Mouse (Mus musculus) G1E-ER4 (cell line): ENCODE data around the gene Cdsn. TPM values are rescaled to one million over a fixed set of nuclear protein-coding genes. Genes with fewer than 3 reads are reported as not detected.

ENCODE experiments used
- GATA1 ChIP-seq: IDR thresholded peaks from one replicate; pipeline ENCODE4 v1.8.0; 2012; ENCODE audit warnings: low read length, inconsistent platforms
- polyA plus RNA-seq: library from polyadenylated mRNA; stranded (reverse); fragments of >175 nt; gene quantifications from 2 replicates; pipeline ENCODE4 v1.2.3, GENCODE M21; 2012

The Cdsn gene
- not detected in 2 replicates for polyA plus RNA-seq

DNA sequence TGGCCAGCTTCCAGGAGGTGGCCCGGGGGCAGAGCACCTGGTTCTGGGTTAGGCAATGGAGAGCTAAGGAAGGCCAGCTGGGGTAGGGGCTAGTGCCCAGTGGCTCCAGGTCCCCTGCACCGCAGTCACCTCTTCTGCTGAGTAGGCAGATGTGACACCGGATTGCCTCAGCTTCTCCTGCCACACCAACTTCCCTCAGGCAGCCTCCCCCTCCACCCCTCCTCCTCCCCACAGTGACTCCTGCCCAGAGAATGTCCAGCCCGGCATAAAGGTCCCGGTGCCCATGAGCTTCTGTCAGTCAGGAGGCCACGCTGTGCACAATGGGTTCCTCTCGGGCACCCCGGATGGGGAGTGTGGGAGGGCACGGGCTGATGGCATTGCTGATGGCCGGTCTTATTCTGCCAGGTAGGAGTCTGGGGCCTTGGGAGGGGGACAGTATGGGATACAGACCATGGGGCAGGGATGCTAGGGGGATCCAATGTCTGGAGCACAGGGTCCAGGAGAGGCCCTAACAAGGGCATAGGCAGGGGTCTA lies at the start of gene Cdsn:
Cdsn (plus strand) TSS at position 248 of the 534 bp plus-strand sequence.
- TF ChIP-seq GATA1: no peak

- TF ChIP-seq GATA1: no peak
These were observed 49.7 kb upstream of the Cdsn start for GRCm38 (mm10) chr17:35502226-35502625.

GRCm38 (mm10) chr17:35502762-35503161 lies 49.2 kb upstream of the Cdsn start:
- no peak for TF ChIP-seq GATA1

DNA sequence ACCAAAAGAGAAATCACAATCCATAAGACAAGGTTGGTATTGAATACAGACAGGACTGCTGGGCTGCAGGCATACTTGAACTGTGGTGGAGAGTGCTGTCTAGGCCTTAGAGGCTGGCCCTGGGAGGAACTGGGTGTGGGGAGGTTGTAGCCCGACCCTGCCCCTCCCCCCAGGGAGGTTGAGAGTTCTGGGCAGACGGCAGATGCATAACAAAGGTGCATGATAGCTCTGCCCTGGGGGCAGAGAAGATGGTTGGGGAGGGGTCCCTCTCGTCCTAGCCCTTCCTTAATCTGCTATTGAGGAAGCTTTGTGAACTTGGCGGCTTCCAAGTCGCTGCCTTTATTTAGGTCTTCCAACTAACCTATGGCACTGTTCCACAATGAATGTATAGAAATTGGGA lies 48.1 kb upstream of the Cdsn start:
- TF ChIP-seq GATA1: no peak

GRCm38 (mm10) chr17:35504628-35505481 lies 47.1 kb upstream of the Cdsn start:
- TF ChIP-seq GATA1: no peak

GRCm38 (mm10) chr17:35505776-35506175 lies 46.2 kb upstream of the Cdsn start, which contains the start of gene Pou5f1:
Pou5f1 (plus strand) TSS chr17:35506018.
- TF ChIP-seq GATA1: no peak

- no peak for TF ChIP-seq GATA1
These were observed 45.0 kb upstream of the Cdsn start for GRCm38 (mm10) chr17:35506881-35507280.

GRCm38 (mm10) chr17:35507556-35508260 lies 44.2 kb upstream of the Cdsn start:
- TF ChIP-seq GATA1: no peak

- TF ChIP-seq GATA1: no peak
These were observed 42.6 kb upstream of the Cdsn start for GRCm38 (mm10) chr17:35509284-35509683.

- no peak for TF ChIP-seq GATA1
These were observed 38.9 kb upstream of the Cdsn start for GRCm38 (mm10) chr17:35512916-35513626.

DNA sequence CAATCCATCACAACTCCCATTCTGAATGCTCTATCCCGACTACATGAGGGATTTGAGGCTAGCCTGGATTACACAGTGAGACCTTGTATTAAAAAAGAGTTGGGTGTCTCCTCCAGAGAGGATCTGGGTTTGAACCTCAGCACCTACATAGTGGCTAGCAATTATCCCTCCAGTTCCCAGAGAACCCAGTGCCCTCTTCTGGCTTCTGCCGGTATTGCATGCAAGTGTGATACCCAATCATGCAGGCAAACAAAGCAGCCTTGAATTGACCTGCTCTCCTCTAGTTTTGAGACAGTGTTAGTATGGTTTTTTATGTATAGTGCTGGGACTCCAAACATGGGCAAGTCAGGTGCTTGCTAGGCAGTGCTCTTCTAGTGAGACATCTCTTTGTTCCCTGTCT lies 38.0 kb upstream of the Cdsn start:
- TF ChIP-seq GATA1: no peak

GRCm38 (mm10) chr17:35514756-35515155 lies 37.2 kb upstream of the Cdsn start:
- TF ChIP-seq GATA1: no peak

GRCm38 (mm10) chr17:35515911-35516640 lies 35.9 kb upstream of the Cdsn start:
- no peak for TF ChIP-seq GATA1

- TF ChIP-seq GATA1: no peak
These were observed 35.1 kb upstream of the Cdsn start, which contains the start of the genes Tcf19 and Cchcr1 for GRCm38 (mm10) chr17:35516652-35517500. Tcf19 (minus strand) TSS chr17:35516824. Cchcr1 (plus strand) TSS chr17:35517100.
